Mouse (Mus musculus) mouse embryonic stem cell (cell line): ENCODE measurements around the gene Unkl.

Source experiments
- in situ Hi-C, 2 experiments: fragments of 300-500 bp; cut with MboI; formaldehyde crosslinking; loops; 1 replicate in 1 of 2; 3 replicates in 1 of 2; pipeline ENCODE4 v1.14.3; 2019 to 2020; ENCODE audit warnings: low sequenced_read_pairs in 2 of 2, low pct_unique_long_range_greater_than_20kb in 1 of 2, mixed read lengths in 1 of 2; ENCODE audit not compliant: unreplicated experiment in 1 of 2

The Unkl gene

DNA sequence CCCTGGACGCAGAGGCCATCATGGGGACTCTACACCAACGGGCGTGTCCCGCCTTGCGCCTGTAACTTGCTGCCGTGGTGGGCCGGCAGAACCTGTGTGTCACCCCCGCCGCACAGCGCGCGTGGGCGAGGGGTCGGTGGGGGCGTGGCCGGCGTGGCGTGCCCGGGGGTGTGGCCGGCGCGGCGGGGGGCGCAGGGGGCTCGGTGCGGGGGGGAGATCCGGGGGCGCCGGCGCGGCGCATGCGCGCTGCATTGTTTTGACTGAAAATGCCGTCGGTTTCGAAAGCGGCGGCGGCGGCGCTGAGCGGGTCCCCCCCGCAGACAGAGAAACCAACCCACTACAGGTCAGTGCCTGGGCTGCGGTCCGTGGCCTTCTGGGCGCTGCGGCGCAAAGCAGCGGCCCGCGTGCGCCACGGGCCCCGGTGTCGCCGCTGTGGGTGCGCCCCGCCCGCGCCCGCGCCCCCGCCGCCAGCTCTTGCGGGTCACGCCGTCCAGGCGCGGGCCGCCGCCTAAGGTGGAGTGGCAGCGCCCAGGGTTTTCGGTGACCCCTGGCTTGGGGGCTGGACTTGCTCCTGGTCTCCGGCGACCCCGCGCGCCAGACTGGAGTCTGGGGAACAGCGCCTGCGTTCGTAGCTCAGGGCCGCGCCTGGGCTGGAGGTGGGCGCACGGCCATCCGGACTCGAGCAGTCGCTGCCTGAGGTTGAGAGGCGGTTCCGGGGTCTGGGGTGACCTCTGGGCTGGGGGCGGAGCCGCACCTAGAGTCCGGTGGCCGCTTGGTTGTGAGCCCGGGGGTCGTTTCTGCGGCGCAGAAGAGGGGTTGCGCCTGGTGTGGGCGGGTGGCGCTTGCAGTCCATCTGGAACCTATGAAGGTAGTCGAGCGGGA, at the start of gene Unkl:
Unkl (plus strand) TSS at position 248 of the 882 bp plus-strand sequence.
- in situ Hi-C loops, result no loop called here

DNA sequence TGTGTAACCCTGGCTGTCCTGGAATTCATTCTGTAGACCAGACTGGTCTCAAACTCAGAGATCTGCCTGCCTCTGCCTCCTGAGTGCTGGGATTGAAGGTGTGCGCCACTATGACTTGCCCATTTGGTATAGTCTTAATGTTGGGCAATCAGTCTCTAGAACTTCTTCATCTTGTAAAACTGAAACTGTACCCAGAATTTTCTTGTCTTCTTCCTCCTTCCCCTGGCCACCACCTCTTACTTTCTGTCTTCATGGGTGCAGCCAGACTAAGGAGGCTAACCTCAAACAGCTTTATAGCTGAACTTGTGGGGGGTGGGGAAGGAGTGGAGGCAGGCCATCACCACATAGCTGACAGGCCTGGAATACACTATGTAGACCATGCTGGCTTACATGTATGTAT, 49.4 kb upstream of the Unkl start:
- in situ Hi-C loops, result no loop called here

DNA sequence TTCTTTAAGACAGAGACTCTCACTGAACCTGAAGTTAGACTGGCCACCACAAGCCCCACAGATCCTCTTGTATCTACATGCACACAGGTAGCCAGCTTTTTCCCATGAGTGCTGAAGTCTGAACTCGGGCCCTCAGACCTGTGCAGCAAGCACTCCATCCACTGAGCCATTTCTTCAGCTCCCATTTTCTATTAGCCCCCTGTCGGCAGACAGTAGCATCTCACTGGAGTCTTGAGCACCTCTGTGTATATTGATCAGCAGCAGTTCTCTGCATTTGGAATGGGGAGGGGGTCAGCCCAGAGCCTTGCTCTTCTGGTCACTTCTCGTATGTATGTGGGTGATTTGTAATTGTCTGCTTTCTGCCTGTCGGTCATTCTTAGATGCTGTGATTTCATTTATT, 48.2 kb upstream of the Unkl start:
- in situ Hi-C loops, result no loop called here

DNA sequence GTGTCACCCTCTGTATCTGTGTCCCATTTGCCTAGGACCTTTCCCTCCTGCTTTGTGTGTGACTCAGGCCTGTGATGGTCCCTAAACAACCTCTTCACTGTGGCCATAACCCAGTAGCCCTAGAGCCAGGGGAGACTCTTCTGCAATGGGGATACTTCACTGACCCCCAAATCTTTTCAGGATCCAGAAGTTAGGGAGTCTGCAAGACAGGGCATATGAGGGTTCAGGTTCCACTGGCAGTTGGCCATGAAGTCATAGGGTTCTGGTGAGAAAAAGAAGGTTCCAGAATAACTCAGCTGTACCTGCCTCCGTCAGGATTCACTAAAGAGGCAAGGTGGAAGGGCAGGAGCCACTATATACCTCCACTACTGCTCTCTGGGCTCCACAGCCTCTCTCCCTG, 26.0 kb upstream of the Unkl start, which contains the start of gene Ccdc154:
Ccdc154 (plus strand) TSS at position 301 of the 400 bp plus-strand sequence.
- in situ Hi-C loops, result no loop called here

DNA sequence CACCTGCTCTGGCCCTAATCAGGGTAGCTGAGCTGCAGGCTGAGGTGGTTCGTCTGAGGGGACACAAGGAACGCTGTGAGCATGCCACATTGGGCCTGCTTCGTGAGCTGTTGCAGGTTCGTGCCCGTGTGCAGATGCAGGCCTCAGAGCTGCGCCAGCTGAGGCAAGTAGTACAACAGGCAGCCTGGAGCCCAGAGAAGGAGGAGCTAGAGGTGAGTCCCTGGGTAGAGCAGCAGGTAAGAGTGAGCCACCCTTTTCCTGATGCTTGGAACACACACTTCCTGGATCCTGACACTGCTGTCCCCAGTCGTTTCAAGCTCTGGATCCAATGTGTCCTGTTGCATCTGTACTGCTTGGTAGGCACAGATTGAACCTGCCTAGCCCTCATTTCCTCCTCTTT, 24.8 kb upstream of the Unkl start:
- in situ Hi-C loops, result no loop called here

DNA sequence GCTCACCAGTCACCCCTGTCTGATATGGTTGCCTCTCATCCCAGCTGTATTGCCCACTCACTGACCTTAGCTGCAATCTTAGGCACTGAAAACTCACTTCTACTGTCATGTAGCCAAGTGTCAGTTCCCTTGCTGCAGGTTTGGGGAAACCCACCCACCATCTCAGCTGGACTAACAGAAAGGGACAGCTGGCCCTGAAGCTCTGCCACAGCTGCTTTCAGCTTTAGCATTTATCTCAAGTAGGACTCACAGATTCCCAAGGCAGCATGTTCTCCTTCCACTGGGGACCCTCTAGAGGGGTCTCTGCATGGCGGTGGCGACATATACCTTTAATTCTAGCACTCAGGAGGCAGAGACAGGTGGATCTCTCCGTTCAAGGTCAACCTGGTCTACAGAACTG, 23.4 kb upstream of the Unkl start:
- in situ Hi-C loops, result no loop called here

DNA sequence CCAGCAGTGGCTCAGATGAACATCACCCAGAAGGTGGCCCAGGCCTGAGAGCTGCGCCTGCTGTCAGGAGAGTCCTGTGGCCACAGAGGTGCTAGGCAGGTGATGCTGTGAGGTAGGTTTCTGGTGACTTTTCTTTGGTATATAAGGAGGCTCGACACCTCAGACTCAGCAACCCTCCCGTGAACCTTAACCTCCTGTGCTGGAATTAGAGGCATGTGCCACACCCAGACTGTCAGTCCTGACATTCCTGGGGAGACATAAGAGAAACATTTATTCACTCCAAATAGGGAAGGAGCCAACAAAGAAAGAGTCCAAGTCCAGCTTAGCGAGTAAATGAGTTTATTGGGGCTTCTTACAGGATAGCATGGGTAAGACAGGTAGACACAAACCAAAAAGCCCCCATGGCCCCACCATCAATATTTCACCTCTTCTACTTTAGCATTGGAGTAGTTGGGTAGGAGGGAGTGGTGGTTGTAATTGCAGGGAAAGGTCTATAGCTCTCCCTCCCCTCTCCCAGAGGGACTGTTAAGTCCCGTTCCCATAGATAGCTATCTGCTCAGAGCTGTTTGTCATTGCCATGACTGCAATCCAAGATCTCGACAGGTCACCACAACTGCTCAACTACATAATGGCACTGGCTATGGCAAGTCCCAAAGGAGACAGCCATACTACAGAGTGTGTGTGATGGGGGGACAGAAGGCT, 22.1 kb upstream of the Unkl start:
- in situ Hi-C loops, result no loop called here

DNA sequence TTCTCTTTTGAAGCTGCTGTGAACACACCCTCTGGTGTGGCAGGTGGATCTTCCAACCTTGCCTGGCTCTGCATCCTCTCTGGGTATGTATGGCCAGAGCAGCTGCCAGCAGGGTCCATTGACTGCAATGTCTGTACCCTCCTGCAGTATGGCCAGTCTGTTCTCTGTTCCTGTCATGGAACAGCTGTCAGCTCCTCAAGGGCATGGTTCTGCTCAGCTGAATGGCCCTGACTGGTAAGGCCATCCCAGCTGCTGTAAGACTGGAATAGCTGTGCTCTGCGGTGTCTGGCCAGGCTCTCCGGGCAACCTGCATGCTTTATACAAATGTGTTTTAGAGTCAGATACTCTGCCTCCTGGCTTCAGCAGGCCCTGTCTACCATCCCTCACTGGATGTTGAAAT, 18.5 kb upstream of the Unkl start:
- in situ Hi-C loops, result no loop called here

DNA sequence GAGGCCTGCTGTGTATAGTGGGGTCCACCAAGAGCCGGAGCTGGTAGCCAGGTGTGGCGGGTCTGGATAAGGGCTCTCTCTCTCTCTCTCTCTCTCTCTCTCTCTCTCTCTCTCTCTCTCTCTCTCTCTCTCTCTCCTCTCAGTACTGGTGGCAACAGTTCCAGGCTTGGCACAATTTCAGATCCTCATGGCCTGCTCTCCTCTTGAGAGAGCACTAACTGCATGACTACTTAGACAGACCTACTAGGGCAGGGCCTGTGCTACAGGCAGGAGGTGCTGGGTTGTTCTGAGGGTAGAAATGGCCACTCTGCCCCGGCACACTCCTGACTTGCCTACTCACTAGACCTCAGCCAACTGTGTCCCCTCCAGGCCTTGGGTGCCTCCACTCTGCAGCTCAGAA, 15.6 kb upstream of the Unkl start:
- in situ Hi-C loops, result no loop called here

DNA sequence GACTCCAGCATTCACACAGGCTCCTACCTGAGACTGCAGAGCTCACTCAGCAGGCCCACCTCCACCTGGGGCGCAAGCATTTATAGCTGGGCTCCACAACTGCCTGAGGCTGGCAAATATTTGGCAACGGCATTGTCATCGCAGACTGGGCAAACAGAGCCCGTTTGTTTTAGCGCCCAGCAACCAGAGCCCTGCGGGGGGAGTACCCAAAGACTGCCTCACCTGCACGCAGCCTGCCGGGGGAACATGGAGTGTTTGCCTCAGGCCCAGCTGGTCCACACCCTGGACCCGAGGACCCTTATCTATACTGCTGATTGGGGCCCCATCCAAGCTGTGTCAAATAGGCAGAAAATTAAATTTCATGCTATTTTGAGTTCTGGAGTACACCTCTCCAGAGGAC, 12.8 kb upstream of the Unkl start, which contains the start of gene Gm38655:
Gm38655 (minus strand) TSS at position 61 of the 400 bp plus-strand sequence.
- in situ Hi-C loops, result no loop called here

DNA sequence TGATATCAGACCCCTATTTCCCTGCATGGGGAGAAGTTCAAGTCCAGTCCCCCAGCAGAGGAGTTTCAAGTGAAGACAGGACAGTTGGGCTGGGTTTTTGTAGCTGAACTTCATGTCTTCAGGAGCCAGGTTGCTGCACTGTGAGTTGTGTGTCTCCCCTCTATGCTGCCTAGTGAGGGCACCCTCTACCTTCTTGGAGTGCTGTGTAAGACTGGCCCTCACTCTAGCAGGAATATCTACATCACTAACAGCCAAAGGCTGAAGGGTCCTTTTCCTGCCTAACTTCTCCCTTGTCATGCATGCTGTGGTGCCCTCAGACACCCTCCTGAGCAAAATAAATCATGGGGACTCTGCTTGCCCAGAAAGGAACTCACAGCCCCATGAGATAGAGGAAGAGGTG, 5.0 kb upstream of the Unkl start:
- in situ Hi-C loops, result no loop called here

DNA sequence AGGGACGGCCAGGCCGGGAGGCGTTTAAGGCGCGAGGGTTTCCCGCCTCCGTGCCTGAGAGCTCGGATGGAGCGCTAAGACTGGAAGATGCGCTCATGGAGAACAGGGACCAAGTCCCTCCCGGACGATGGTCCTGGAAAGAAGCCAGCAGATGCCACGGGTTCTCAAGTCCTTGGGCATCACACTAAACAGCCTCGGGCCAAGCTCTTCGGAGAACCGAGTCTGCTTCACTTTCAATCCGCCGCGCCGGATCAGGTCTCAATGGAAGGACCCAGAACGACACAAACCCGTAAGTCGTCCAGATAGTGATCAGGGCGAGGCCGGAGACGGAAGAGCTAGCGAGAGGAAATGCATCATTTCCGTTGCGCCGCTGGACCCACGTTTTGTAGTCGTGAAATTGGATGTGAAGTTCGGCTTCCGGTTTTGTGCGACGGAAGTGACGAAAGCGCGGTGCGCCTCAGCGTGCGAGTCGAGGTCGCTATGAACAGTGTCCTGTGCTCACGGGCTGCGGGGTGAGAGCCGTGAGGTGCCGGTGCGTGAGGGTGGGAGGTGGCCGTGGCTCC, 4.0 kb upstream of the Unkl start, which contains the start of gene BC003965:
BC003965 (plus strand) TSS at position 426 of the 563 bp plus-strand sequence.
- in situ Hi-C loops, result no loop called here

DNA sequence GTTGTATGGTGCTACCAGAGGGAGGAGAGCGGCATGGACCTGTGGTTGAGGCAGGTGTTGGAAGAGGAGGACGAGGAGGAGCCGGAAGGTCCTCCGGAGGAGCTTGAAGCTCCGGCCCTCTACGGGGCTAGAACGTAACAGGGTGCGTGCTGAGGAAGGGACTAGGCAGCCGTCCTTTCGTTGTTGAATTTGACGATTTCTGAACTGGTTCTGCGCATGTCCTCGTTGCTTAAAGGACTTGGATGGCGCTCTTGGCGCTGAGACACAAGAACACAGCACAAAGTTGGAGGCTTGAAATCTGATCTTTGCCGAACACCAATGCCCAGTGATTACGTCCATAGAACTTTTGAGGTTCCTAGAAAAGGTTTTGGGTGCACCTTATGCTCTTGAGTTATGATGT, 3.2 kb upstream of the Unkl start:
- in situ Hi-C loops, result no loop called here

DNA sequence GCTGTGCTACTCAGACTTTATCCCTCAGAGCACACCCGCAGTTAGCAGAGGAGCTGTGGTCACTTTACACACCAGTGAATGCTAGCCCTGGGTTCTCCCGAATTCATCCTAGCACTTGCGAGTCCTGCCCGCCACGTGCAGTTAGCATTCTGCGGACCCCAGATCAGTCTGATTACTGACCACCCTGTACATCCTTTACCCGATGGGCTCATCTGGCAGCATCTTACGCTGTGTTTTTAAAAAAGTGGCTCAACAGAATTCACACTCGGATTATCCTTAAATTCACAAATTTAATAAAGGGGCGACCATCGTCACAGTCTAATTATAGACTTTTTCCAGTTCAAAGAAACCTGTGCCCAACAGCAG, 430 bp upstream of the Unkl start:
- in situ Hi-C loops, result no loop called here

DNA sequence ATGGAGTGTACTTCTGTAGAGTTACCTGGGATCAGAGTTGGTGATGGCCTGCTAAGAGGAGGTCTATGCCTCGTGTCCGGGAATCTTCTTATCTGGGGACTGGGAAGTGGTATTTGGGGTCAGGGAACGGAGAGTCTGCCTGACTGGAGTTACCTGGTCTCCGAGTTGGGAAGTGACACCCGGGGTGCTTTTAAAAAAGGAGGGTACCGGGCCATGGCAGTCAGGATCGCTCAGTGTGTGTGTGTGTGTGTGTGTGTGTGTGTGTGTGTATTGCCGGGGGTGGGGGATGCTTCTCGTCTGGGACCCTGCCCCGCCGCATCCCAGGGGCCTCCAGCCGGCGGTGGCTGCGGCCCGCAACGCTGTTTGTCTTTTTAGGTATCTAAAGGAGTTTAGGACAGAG, 894 bp downstream of the Unkl start:
- in situ Hi-C loops, result no loop called here

DNA sequence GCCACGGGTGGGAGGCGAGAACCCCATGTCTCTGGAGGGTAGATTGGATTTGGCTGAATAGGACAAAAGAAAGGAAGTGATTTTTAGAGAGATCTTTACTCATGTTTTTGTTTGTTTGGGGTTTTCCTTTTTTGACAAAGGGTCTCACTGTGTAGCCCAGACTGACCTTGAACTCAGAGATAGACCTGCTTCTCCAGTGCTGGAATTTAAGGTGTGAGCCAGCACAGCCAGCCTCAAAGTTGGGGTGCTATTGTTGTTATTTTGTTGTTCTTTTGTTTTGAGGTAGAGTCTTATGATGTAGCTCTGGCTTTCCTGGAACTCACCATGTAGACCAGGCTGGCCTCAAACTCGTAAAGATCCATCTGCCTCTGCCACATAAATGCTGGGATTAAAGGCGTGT, 14.2 kb downstream of the Unkl start:
- in situ Hi-C loops, result no loop called here

DNA sequence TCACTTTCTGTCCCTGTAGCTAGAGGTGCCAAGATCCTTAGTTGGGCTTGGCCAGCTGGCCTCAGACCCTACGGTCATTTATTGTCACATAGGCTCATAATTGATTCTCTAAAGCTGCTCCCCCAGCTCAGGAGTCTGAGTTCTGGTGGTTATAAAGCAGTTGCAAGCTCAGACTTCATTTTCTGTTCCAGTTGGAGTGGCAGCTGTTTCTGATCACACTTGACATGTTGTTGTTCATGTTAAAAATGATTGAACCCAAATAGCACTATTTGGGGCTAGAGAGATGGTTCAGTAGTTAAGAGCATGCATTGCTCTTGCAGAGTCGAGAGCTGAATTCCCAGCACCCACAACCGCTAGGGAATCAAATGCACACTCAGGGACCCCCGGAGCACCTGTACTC, 21.8 kb downstream of the Unkl start:
- in situ Hi-C loops, result no loop called here

DNA sequence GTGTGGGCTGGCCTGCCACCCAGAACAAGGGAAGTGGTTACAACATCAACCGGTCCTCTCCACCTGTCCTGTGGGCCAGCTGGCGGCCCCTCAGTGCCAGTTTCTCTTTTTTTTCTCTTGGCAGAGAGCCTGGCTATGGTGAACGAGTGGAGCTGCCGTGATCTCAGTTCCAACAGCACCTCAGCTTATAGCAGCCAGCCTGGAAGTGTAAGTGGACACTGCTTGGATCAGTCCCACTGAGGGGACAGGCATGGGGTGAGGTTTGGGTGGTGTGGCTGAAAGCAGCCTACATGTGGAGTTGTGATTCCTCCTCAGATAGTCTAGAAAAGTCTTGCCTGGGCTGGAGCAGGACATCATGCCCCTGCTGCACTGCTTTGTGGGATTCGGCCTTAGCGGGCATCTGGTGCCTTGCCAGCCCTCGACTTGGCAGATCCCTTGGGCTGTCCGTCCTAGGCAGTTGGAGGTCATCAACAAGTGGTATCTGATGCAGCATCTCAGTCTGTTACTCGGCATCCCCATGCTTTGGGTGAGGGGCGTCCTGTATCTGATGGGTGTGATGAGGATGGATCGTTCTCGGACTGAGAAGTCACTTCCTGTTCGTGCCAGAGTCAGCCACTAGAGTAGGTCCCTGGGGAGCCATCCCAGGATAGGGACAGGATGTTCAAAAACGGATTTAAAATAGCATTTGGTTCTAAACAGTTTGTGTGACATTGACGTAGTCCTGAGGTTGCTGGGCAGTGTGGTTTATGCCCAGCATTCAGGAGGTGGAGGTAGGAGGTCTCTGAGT, 22.7 kb downstream of the Unkl start:
- in situ Hi-C loops, result no loop called here

DNA sequence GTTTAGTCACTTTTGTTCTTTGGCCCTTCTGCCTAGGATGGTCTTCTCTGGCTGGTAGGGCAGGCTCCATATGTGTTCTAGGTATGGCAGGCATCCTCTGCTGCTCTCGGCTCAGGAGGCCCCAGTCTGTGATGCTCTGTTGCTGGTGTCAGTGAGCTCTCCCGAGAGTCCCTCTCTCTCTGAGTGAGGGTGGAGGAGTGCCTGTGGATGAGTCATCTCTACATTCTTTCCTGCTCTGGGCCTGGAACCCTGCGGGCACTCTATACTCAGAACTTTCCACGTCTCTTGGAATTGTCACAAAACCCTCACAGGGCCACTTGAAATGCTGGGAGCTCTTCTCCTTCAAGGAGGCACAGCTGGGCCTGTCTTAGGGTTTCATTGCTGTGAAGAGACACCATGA, 23.5 kb downstream of the Unkl start:
- in situ Hi-C loops, result no loop called here
